Mouse (Mus musculus) midbrain, postnatal 0 days (tissue): ENCODE data around the gene Pbx1. TPM values are rescaled to one million over a fixed set of nuclear protein-coding genes. Genes with fewer than 3 reads are reported as not detected.

Source experiments
- ATAC-seq: fragments of 200-750 bp; cut with Nextera tagmentation; 2 replicates; pipeline ENCODE4 v1.8.0; 2017; ENCODE audit warnings: moderate number of reproducible peaks, mild to moderate bottlenecking, moderate TSS enrichment, moderate library complexity; ENCODE audit not compliant: low FRiP score
- DNase-seq: peaks from one replicate; pipeline ENCODE4 v3.0.0-alpha.2; 2015; ENCODE audit warnings: low spot score
- H3K27ac ChIP-seq: fragments of 300-500 bp; sonication (generic); 2 replicates; pipeline ENCODE4 v1.5.1; 2014; ENCODE audit warnings: low read depth, mild to moderate bottlenecking, low read length, mixed read lengths
- H3K27me3 ChIP-seq: fragments of 300-500 bp; sonication (generic); 2 replicates; pipeline ENCODE4 v1.6.1; 2014; ENCODE audit warnings: low read length, control low read depth, mixed read lengths; ENCODE audit not compliant: insufficient read depth
- H3K36me3 ChIP-seq: fragments of 300-500 bp; sonication (generic); 2 replicates; pipeline ENCODE4 v1.6.1; 2014; ENCODE audit warnings: low read length, control low read depth, mixed read lengths; ENCODE audit not compliant: insufficient read depth
- H3K4me1 ChIP-seq: fragments of 300-500 bp; sonication (generic); 2 replicates; pipeline ENCODE4 v1.6.1; 2014; ENCODE audit warnings: mild to moderate bottlenecking, control low read depth, antibody characterized with exemption, low read length, mixed read lengths; ENCODE audit not compliant: insufficient read depth
- H3K4me2 ChIP-seq: fragments of 300-500 bp; sonication (generic); 2 replicates; pipeline ENCODE4 v1.6.1; 2014; ENCODE audit warnings: low read depth, mild to moderate bottlenecking, low read length, mixed read lengths; ENCODE audit not compliant: poor library complexity, severe bottlenecking
- H3K4me3 ChIP-seq: fragments of 300-500 bp; sonication (generic); 2 replicates; pipeline ENCODE4 v1.5.1; 2014; ENCODE audit warnings: low read depth, mild to moderate bottlenecking, low read length, moderate library complexity
- H3K9ac ChIP-seq: fragments of 300-500 bp; sonication (generic); replicated peaks from 2 replicates; pipeline ENCODE4 v1.6.1; 2014; ENCODE audit warnings: mild to moderate bottlenecking, low read length, moderate library complexity, mixed read lengths; ENCODE audit not compliant: poor library complexity, severe bottlenecking
- H3K9me3 ChIP-seq: fragments of 300-500 bp; sonication (generic); 2 replicates; pipeline ENCODE4 v1.6.1; 2016; ENCODE audit warnings: low read length, control low read depth
- CTCF ChIP-seq: IDR thresholded peaks from 2 replicates; pipeline ENCODE4 v1.5.1; 2016; ENCODE audit warnings: antibody characterized with exemption, mild to moderate bottlenecking
- WGBS: fragments of 180-500 bp; shearing (Covaris S2); extraction: QIAGEN DNeasy Blood & Tissue Kit; methylation state at CpG from one replicate; pipeline ENCODE4 v1.1.7; 2014; 5-methylcytosine and 5-hydroxymethylcytosine counted together
- polyA plus RNA-seq: library from polyadenylated mRNA; unstranded; fragments of >200 nt; fragmentation: Nextera tagmentation; extraction: Ambion mirVana; gene quantifications from 2 replicates; pipeline ENCODE4 v1.2.1, GENCODE M21; 2015
- total RNA-seq: library from RNA; depleted of rRNA; stranded (reverse); fragments of >200 nt; gene quantifications from 2 replicates; pipeline ENCODE4 v1.2.3, GENCODE M21; 2014

Gene Pbx1
- total and polyA plus RNA-seq, 2 experiments from 2014 or later: 57.6 to 83.4 TPM

DNA sequence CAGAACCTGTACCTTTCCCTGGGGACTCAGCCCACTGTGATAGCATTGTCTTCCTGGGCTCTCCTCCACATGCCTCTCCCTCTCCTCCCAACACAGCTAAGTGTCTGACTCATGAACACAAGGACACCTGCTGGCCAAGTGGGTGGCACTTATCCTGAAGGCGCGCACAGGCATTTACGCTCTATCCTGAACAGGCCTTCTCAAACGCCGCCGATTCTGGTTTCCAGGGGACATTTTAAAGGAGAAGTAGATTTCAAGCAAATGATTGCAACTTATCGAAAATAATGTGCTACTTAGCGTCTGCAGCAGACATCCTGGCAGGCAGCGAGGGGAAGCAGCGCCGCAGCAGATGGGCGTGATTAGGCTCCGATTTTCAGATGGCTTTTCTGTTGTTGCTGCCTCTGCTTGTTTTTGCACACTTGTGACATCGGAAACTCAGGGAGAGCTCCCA lies 211.0 kb downstream of the Pbx1 start:
- DNase-seq (peak; percentile 55), ATAC-seq (no peak)
- TF ChIP-seq CTCF: peak; percentile 53
- Histone ChIP-seq H3K27me3 (no peaks in the 10 kb centered on the region), H3K36me3 (no peaks in the 10 kb centered on the region), H3K9ac (no peak overlapping the region), H3K9me3 (no peaks in the 10 kb centered on the region), H3K4me1 (peaks cover 21% of the 10 kb centered on the region; the same call in 1 of the 2 replicates), H3K27ac (peak overlapping the region; percentile 47; the same call in 1 of the 2 replicates), H3K4me2 (peak overlapping the region; percentile 39), H3K4me3 (peak overlapping the region; percentile 2; the same call in 1 of the 2 replicates)
- WGBS: 34% methylated on average over 14 of the region's 14 CpGs

- Histone ChIP-seq H3K27ac (no peak overlapping the region), H3K27me3 (no peaks in the 10 kb centered on the region), H3K4me3 (no peak overlapping the region), H3K9me3 (no peaks in the 10 kb centered on the region), H3K4me2 (no peak overlapping the region), H3K4me1 (peaks cover 27% of the 10 kb centered on the region), H3K36me3 (no peaks in the 10 kb centered on the region), H3K9ac (no peak overlapping the region)
- 49% methylated on average over 17 of the region's 17 CpGs for WGBS
- ATAC-seq (no peak), DNase-seq (peak; percentile 85)
- TF ChIP-seq CTCF: no peak
These were observed 215.9 kb downstream of the Pbx1 start for GRCm38 (mm10) chr1:168215896-168216747.

GRCm38 (mm10) chr1:168215468-168215867 lies 216.6 kb downstream of the Pbx1 start:
- H3K4me2 ChIP-seq: no peak overlapping the region
- H3K9me3 ChIP-seq: no peaks in the 10 kb centered on the region
- H3K9ac ChIP-seq: no peak overlapping the region
- H3K27ac ChIP-seq: no peak overlapping the region
- 55% methylated on average over 6 of the region's 6 CpGs for WGBS
- no peak for ATAC-seq
- peaks cover 21% of the 10 kb centered on the region for H3K4me1 ChIP-seq
- no peaks in the 10 kb centered on the region for H3K36me3 ChIP-seq
- TF ChIP-seq CTCF: no peak
- no peak for DNase-seq
- no peaks in the 10 kb centered on the region for H3K27me3 ChIP-seq
- H3K4me3 ChIP-seq: no peak overlapping the region

DNA sequence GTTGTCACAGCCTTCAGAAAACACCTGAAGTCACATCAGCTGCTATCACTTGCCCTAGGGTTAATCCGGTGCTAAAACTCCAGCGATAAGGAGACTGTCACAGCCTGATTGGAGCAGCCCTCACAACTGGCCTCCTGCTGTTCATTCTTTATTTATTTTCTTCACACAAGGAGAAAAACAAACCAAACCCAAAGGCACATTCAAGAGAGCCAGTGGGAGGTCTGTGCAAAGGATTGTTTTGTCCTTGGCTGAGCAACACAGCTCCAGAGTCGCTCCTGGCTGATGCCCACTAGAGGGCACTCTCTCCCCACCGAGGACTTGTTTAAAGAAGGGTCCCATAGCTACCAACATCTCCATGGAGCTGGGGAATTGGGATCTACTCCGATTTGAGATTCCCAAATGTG lies 218.0 kb downstream of the Pbx1 start:
- peaks cover 5% of the 10 kb centered on the region; the same call in 1 of the 2 replicates for H3K36me3 ChIP-seq
- H3K27me3 ChIP-seq: no peaks in the 10 kb centered on the region
- H3K27ac ChIP-seq: 0 out of 2 replicates have a peak overlapping the region, but pooled peaks have one; percentile 18
- TF ChIP-seq CTCF: peak; percentile 98
- peak overlapping the region; percentile 9; the same call in 1 of the 2 replicates for H3K4me2 ChIP-seq
- WGBS: 3% methylated on average over 5 of the region's 5 CpGs
- peaks cover 17% of the 10 kb centered on the region for H3K4me1 ChIP-seq
- no peak overlapping the region for H3K4me3 ChIP-seq
- peak; percentile 84 for ATAC-seq
- peak; percentile 95 for DNase-seq
- no peak overlapping the region for H3K9ac ChIP-seq
- no peaks in the 10 kb centered on the region for H3K9me3 ChIP-seq

DNA sequence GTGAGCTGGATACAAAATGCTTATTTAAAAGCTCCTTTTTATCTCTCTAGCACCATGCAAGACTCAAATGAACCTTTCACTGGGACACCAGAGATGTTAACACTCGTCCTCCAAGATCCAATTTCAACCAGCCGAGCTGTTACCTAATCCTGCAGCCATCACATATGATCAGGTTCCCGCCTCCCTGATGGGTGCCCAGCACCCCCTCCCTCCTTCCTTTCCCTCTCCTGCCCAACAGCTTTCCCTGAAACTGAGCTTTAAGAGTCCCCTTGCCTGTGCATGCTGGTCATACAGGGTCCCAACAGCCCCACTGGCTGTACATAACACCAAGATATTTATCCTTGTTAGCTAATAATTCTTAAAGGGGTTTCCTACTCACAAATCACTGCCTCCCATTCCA lies 218.5 kb downstream of the Pbx1 start:
- H3K36me3 ChIP-seq: peaks cover 9% of the 10 kb centered on the region; the same call in 1 of the 2 replicates
- H3K27me3 ChIP-seq: no peaks in the 10 kb centered on the region
- H3K4me1 ChIP-seq: peaks cover 17% of the 10 kb centered on the region
- 0 out of 2 replicates have a peak overlapping the region, but pooled peaks have one; percentile 18 for H3K27ac ChIP-seq
- no peak for TF ChIP-seq CTCF
- no peaks in the 10 kb centered on the region for H3K9me3 ChIP-seq
- ATAC-seq (0 out of 2 replicates have a peak, but pooled peaks have one; percentile 21), DNase-seq (no peak)
- WGBS: 18% methylated on average over 3 of the region's 3 CpGs
- no peak overlapping the region for H3K4me3 ChIP-seq
- no peak overlapping the region for H3K9ac ChIP-seq
- peak overlapping the region; percentile 9; the same call in 1 of the 2 replicates for H3K4me2 ChIP-seq

DNA sequence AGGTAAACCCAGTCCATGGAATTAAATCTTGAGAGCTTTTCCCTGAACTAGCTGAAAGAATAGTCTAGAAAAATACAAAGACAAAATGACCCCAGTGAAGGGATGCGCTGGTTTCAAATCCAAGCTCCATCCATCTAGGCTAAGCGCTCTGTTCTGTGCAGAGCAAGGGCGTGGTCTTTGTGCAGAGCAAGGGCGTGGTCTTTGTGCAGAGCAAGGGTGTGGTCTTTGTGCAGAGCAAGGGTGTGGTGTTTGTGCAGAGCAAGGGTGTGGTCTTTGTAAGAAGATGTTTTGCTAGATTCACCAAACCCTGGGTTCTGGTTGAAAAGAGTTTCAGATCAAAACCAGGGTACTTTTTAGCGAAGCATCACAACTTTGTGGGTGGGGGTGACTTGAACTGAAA lies 221.7 kb downstream of the Pbx1 start:
- no peaks in the 10 kb centered on the region for H3K9me3 ChIP-seq
- peaks cover 10% of the 10 kb centered on the region for H3K4me1 ChIP-seq
- 98% methylated on average over 5 of the region's 5 CpGs for WGBS
- H3K4me2 ChIP-seq: no peak overlapping the region
- peaks cover 16% of the 10 kb centered on the region; the same call in 1 of the 2 replicates for H3K36me3 ChIP-seq
- H3K27me3 ChIP-seq: no peaks in the 10 kb centered on the region
- H3K9ac ChIP-seq: no peak overlapping the region
- DNase-seq: no peak
- no peak overlapping the region for H3K27ac ChIP-seq
- no peak for TF ChIP-seq CTCF
- no peak overlapping the region for H3K4me3 ChIP-seq
- ATAC-seq: no peak
